Mouse (Mus musculus) CH12.LX (cell line): ENCODE measurements around the gene Hltf. TPM values are rescaled to one million over a fixed set of nuclear protein-coding genes. Genes with fewer than 3 reads are reported as not detected.

Experiments
- DNase-seq: peaks from one replicate; pipeline ENCODE4 v3.0.0-alpha.2; 2013; ENCODE audit errors: extremely low read depth
- H3K27ac ChIP-seq: 2 replicates; pipeline ENCODE4 v1.5.1; 2012; ENCODE audit warnings: low read depth, mild to moderate bottlenecking, control low read depth, moderate library complexity; ENCODE audit not compliant: insufficient read depth
- H3K27me3 ChIP-seq: replicated peaks from 2 replicates; pipeline ENCODE3; 2012; ENCODE audit warnings: inconsistent platforms
- H3K36me3 ChIP-seq, 2 experiments: replicated peaks in 1 of 2; 2 replicates each; pipeline versions ENCODE3 to v1.6.1; 2012; ENCODE audit warnings: inconsistent platforms in 1 of 2, low read length in 1 of 2, mild to moderate bottlenecking in 1 of 2, mixed read lengths in 1 of 2, moderate library complexity in 1 of 2; ENCODE audit not compliant: control insufficient read depth in 1 of 2, insufficient read depth in 1 of 2
- H3K4me1 ChIP-seq, 2 experiments: 2 replicates each; pipeline ENCODE4 v1.6.1; 2012; ENCODE audit warnings: inconsistent platforms in 1 of 2, moderate library complexity in 1 of 2; ENCODE audit not compliant: insufficient read depth in 2 of 2, control insufficient read depth in 1 of 2
- H3K4me2 ChIP-seq: 2 replicates; pipeline ENCODE4 v1.6.1; 2012; ENCODE audit warnings: low read depth, mild to moderate bottlenecking, control low read depth; ENCODE audit not compliant: poor library complexity, insufficient read depth, severe bottlenecking
- H3K4me3 ChIP-seq, 3 experiments: fragments of 150-350 bp in 1 of 3; sonication (generic) in 1 of 3; replicated peaks in 1 of 3; 2 replicates each; pipeline versions ENCODE3 to v1.5.1; 2011 to 2012; ENCODE audit warnings: low read depth in 2 of 3, low read length in 2 of 3, mild to moderate bottlenecking in 2 of 3, moderate library complexity in 2 of 3, control low read depth in 1 of 3, improper control_type of control experiment in 1 of 3, inconsistent platforms in 1 of 3, mixed read lengths in 1 of 3; ENCODE audit not compliant: poor library complexity in 1 of 3
- H3K79me2 ChIP-seq: replicated peaks from 2 replicates; pipeline ENCODE4 v1.6.1; 2012; ENCODE audit warnings: mild to moderate bottlenecking, moderate library complexity; ENCODE audit not compliant: control insufficient read depth, poor library complexity, insufficient read depth, severe bottlenecking; ENCODE audit errors: extremely low read depth
- H3K9ac ChIP-seq: 2 replicates; pipeline ENCODE4 v1.6.1; 2012; ENCODE audit warnings: low read depth, mild to moderate bottlenecking, control low read depth, moderate library complexity; ENCODE audit not compliant: insufficient read depth
- H3K9me3 ChIP-seq: replicated peaks from 2 replicates; pipeline ENCODE3; 2012; ENCODE audit warnings: low read length, inconsistent platforms, mixed read lengths
- CHD2 ChIP-seq: IDR thresholded peaks from 2 replicates; pipeline ENCODE4 v1.6.1; 2011; ENCODE audit warnings: low read length, improper control_type of control experiment
- CTCF ChIP-seq, 2 experiments: IDR thresholded peaks in 1 of 2; conservative IDR thresholded peaks in 1 of 2; 2 replicates each; pipeline ENCODE4 v1.5.1; 2011 to 2012; ENCODE audit warnings: low read depth in 2 of 2, low read length in 2 of 2, improper control_type of control experiment in 1 of 2, inconsistent platforms in 1 of 2, mild to moderate bottlenecking in 1 of 2, moderate library complexity in 1 of 2
- ELF1 ChIP-seq: IDR thresholded peaks from 2 replicates; pipeline ENCODE4 v1.6.1; 2014; ENCODE audit warnings: low read depth, mild to moderate bottlenecking, inconsistent platforms, low read length, improper control_type of control experiment
- ETS1 ChIP-seq: conservative IDR thresholded peaks from 2 replicates; pipeline ENCODE4 v1.6.1; 2012; ENCODE audit warnings: low read depth, mild to moderate bottlenecking, inconsistent platforms, low read length, improper control_type of control experiment, moderate library complexity
- HCFC1 ChIP-seq: IDR thresholded peaks from 2 replicates; pipeline ENCODE4 v1.6.1; 2012; ENCODE audit warnings: low read depth, mild to moderate bottlenecking, inconsistent platforms, low read length, improper control_type of control experiment
- JUN ChIP-seq: IDR thresholded peaks from 2 replicates; pipeline ENCODE4 v1.6.1; 2011; ENCODE audit warnings: low read depth, mild to moderate bottlenecking, low read length, improper control_type of control experiment, moderate library complexity; ENCODE audit not compliant: insufficient read depth
- NRF1 ChIP-seq: IDR thresholded peaks from 2 replicates; pipeline ENCODE4 v1.6.1; 2014; ENCODE audit warnings: low read depth, mild to moderate bottlenecking, inconsistent platforms, low read length, improper control_type of control experiment, moderate library complexity
- POLR2A ChIP-seq: IDR thresholded peaks from 2 replicates; pipeline ENCODE4 v1.6.1; 2011; ENCODE audit warnings: low read depth, mild to moderate bottlenecking, improper control_type of control experiment, low read length
- RAD21 ChIP-seq: IDR thresholded peaks from 2 replicates; pipeline ENCODE4 v1.6.1; 2011; ENCODE audit warnings: low read depth, mild to moderate bottlenecking, low read length, improper control_type of control experiment, moderate library complexity
- RCOR1 ChIP-seq: conservative IDR thresholded peaks from 2 replicates; pipeline ENCODE4 v1.6.1; 2012; ENCODE audit warnings: low read depth, mild to moderate bottlenecking, inconsistent platforms, low read length, improper control_type of control experiment
- SIN3A ChIP-seq: IDR thresholded peaks from 2 replicates; pipeline ENCODE4 v1.6.1; 2012; ENCODE audit warnings: low read length, improper control_type of control experiment, inconsistent platforms
- SMC3 ChIP-seq: IDR thresholded peaks from 2 replicates; pipeline ENCODE4 v1.6.1; 2011; ENCODE audit warnings: low read depth, low read length, improper control_type of control experiment
- TCF12 ChIP-seq: IDR thresholded peaks from 2 replicates; pipeline ENCODE4 v1.6.1; 2014; ENCODE audit warnings: low read depth, mild to moderate bottlenecking, inconsistent platforms, low read length, improper control_type of control experiment
- UBTF ChIP-seq: IDR thresholded peaks from 2 replicates; pipeline ENCODE4 v1.6.1; 2012; ENCODE audit warnings: low read depth, mild to moderate bottlenecking, inconsistent platforms, low read length, improper control_type of control experiment, moderate library complexity
- USF2 ChIP-seq: conservative IDR thresholded peaks from 2 replicates; pipeline ENCODE4 v1.6.1; 2011; ENCODE audit warnings: low read depth, low read length, improper control_type of control experiment
- ZKSCAN1 ChIP-seq: IDR thresholded peaks from 2 replicates; pipeline ENCODE4 v1.6.1; 2012; ENCODE audit warnings: low read depth, inconsistent platforms, low read length, improper control_type of control experiment, borderline replicate concordance
- ZMIZ1 ChIP-seq: IDR thresholded peaks from 2 replicates; pipeline ENCODE4 v1.6.1; 2012; ENCODE audit warnings: low read depth, mild to moderate bottlenecking, inconsistent platforms, low read length, improper control_type of control experiment
- ZNF384 ChIP-seq: IDR thresholded peaks from 2 replicates; pipeline ENCODE4 v1.6.1; 2012; ENCODE audit warnings: low read depth, low read length, improper control_type of control experiment, inconsistent platforms
- dilution Hi-C: fragments of 300-500 bp; cut with MboI; formaldehyde crosslinking; loops from 2 replicates; pipeline ENCODE4 v1.14.3; 2020; ENCODE audit warnings: low sequenced_read_pairs; ENCODE audit not compliant: extremely low pct_unique_long_range_greater_than_20kb, extremely low pct_ligation_motif_present
- in situ Hi-C: fragments of 300-500 bp; cut with MboI; formaldehyde crosslinking; loops from 3 replicates; pipeline ENCODE4 v1.14.3; 2019; ENCODE audit warnings: low sequenced_read_pairs, low pct_ligation_motif_present, low pct_unique_long_range_greater_than_20kb, mixed read lengths
- polyA plus RNA-seq: library from polyadenylated mRNA; unstranded; fragments of >175 nt; gene quantifications from 2 replicates; pipeline ENCODE4 v1.2.1, GENCODE M21; 2012; ENCODE audit warnings: low read depth; ENCODE audit not compliant: insufficient read length
- total RNA-seq, 2 experiments: library from RNA; depleted of rRNA; stranded (reverse); fragments of 300-350 nt in 1 of 2; fragments of >200 nt in 1 of 2; gene quantifications; 2 replicates each; pipeline ENCODE4 v1.2.3; 2012 to 2014

The Hltf gene
- total and polyA plus RNA-seq, 3 experiments: 18.9 to 37.1 (median 19.4) TPM

DNA sequence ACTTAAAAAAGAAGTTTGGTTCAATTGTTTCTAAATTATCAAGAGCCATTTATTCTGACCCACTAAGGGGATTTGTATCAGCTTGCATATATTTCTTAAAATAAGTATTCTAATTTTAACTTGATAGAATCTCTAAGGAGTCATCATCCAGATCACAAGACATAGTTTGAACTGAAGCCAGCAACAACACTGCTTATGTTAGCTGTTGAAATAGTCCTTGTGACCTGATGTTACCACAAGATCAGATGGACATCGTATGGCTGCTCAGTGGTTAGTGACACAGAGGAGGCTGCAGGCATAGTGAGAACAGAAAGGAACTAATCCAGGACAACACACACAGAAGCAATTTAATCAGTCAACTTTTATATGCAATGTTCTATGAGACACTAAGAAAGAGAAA, 75.1 kb downstream of the Hltf start:
- Histone ChIP-seq H3K9ac (no peak overlapping the region), H3K4me3 (no peak overlapping the region), H3K9me3 (no peaks in the 10 kb centered on the region), H3K27ac (no peak overlapping the region), H3K4me1 (peaks cover 19 to 21% of the 10 kb centered on the region in 2 experiments), H3K36me3 (peaks cover 16 to 46% of the 10 kb centered on the region in 2 experiments), H3K27me3 (no peaks in the 10 kb centered on the region), H3K4me2 (no peak overlapping the region), H3K79me2 (no peaks in the 10 kb centered on the region)
- no peak for TF ChIP-seq ZKSCAN1
- TF ChIP-seq JUN: no peak
- TF ChIP-seq TCF12: no peak
- TF ChIP-seq ETS1: no peak
- TF ChIP-seq USF2: no peak
- TF ChIP-seq HCFC1: no peak
- no peak for TF ChIP-seq ZNF384
- TF ChIP-seq CHD2: no peak
- DNase-seq: no peak
- dilution Hi-C loops: no loop called here
- in situ Hi-C loops: no loop called here

DNA sequence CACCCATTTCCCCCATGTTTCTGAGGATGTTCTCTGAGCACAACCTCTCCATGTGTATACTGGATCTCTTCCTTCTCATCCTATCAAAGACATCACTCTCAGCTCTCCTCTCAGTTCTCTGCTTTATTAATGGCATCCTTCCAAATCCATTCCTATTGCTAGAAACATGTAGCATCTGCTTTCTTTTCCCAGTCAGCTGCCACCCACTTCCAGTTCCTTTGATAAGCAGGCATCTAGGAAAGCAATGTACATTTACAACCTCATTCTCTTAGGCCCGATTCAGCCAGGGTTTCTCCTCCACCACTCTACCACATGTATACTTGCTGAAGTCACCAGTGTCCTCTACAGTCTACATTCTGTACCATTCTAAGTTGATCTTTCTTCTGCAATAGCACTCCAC, 76.1 kb downstream of the Hltf start:
- Histone ChIP-seq H3K79me2 (no peaks in the 10 kb centered on the region), H3K4me1 (peaks cover 18 to 21% of the 10 kb centered on the region in 2 experiments), H3K36me3 (peaks cover 17 to 51% of the 10 kb centered on the region in 2 experiments), H3K27me3 (no peaks in the 10 kb centered on the region), H3K9ac (no peak overlapping the region), H3K27ac (no peak overlapping the region), H3K4me3 (no peak overlapping the region), H3K4me2 (no peak overlapping the region), H3K9me3 (no peaks in the 10 kb centered on the region)
- dilution Hi-C loops: no loop called here
- no peak for DNase-seq
- TF ChIP-seq CTCF (conservative IDR thresholded peaks at IDR 0.05 in 1 of 2, IDR thresholded peaks at IDR 0.05 in 1 of 2; ENCODE audit: low read depth in 2 of 2, low read length in 2 of 2) (no peak), RCOR1 (no peak), CHD2 (no peak), ZMIZ1 (no peak), ELF1 (no peak), HCFC1 (no peak), RAD21 (no peak), ETS1 (no peak), SMC3 (no peak), POLR2A (no peak), NRF1 (no peak), UBTF (no peak), SIN3A (no peak), USF2 (no peak)
- in situ Hi-C loops: no loop called here
